Mouse (Mus musculus): ENCODE results near the gene Hsd17b11. TPM values are rescaled to one million over a fixed set of nuclear protein-coding genes. Genes with fewer than 3 reads are reported as not detected.
"Not testable (repeated sequence)": the region's sequence is repeated elsewhere in the genome, so short reads cannot be mapped to it uniquely, and the experiment has no call there.

Hsd17b11 gene
- polyA plus RNA-seq, 1 experiment from 2014 or later = 6.5 TPM

DNA sequence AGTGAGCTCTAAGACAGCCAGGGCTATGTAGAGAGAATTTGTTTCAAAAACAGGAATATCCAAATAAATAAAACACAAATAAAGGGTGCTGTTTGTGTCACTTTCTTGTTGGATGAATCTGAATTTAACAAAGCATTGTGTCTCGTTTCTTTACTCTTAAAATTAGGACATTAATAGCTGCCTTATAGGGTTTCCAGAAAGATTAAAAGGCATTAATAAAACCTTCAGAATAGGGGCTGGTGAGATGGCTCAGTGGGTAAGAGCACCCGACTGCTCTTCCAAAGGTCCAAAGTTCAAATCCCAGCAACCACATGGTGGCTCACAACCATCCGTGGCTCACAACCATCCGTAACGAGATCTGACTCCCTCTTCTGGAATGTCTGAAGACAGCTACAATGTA lies 2.5 kb upstream of the Hsd17b11 start:
- not testable (repeated sequence) for H3K4me3 ChIP-seq (ENCODE audit: low read depth, low read length); ATAC-seq (replicated peaks; ENCODE audit: low FRiP score, low TSS enrichment, low read depth); H3K4me2 ChIP-seq (ENCODE audit: low read length); H3K9me3 ChIP-seq (ENCODE audit: control insufficient read depth, low read length); H3K36me3 ChIP-seq (ENCODE audit: control insufficient read depth, insufficient read depth, low read length); H3K9ac ChIP-seq (ENCODE audit: low read length); DNase-seq (ENCODE audit: low spot score); H3K27ac ChIP-seq (ENCODE audit: low read depth); H3K27me3 ChIP-seq (replicated peaks; ENCODE audit: control insufficient read depth, insufficient read depth, low read length)
- peaks cover 25% of the 10 kb centered on the region for H3K4me1 ChIP-seq (replicated peaks; ENCODE audit: control insufficient read depth, insufficient read depth, low read length)
- WGBS = 82% methylated on average over 5 of the region's 5 CpGs

DNA sequence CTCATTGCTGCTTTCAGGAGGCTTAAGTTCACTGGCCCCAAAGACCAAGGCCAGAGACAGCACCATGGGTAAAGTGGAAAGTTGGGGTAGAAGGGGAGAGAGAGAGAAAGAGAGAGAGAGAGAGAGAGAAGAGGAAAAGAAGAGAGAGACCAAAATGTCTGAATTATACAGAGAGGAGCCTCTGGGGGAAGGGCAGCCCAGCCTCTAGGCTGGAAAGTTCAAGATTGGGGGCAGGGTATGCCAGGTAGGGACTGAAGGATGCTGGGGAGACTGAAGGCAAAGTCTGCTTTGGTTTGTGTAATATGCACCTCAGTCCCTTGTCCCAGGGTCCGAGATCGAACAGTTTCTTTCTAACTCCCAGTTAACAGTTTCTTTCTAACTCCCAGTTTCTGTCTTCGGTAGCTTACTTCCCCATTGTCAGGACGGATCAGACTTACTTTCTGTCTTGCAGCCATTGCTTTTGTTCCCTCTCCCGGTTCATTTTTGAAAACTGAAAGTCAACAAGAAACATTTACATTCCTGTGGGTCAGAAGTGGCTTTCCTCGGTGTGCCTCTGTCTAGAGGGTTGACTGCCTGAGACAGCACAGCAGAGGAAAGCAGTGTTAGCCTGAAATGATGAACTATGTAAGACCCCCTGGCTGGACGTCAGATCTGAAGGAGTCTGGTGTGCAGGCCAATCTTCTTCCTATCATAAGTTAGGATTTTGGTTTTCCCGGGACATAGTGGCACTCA lies 1.7 kb upstream of the Hsd17b11 start:
- H3K9me3 ChIP-seq (ENCODE audit: control insufficient read depth, low read length) = no peaks in the 10 kb centered on the region
- H3K4me2 ChIP-seq (ENCODE audit: low read length) = no peak overlapping the region
- H3K27ac ChIP-seq (ENCODE audit: low read depth) = no peak overlapping the region
- WGBS = 75% methylated on average over 8 of the region's 8 CpGs
- no peak for ATAC-seq (replicated peaks; ENCODE audit: low FRiP score, low TSS enrichment, low read depth)
- no peak overlapping the region for H3K9ac ChIP-seq (ENCODE audit: low read length)
- no peak for DNase-seq (ENCODE audit: low spot score)
- H3K27me3 ChIP-seq (replicated peaks; ENCODE audit: control insufficient read depth, insufficient read depth, low read length) = no peaks in the 10 kb centered on the region
- H3K4me1 ChIP-seq (replicated peaks; ENCODE audit: control insufficient read depth, insufficient read depth, low read length) = peaks cover 30% of the 10 kb centered on the region
- H3K4me3 ChIP-seq (ENCODE audit: low read depth, low read length) = no peak overlapping the region
- no peaks in the 10 kb centered on the region for H3K36me3 ChIP-seq (ENCODE audit: control insufficient read depth, insufficient read depth, low read length)

DNA sequence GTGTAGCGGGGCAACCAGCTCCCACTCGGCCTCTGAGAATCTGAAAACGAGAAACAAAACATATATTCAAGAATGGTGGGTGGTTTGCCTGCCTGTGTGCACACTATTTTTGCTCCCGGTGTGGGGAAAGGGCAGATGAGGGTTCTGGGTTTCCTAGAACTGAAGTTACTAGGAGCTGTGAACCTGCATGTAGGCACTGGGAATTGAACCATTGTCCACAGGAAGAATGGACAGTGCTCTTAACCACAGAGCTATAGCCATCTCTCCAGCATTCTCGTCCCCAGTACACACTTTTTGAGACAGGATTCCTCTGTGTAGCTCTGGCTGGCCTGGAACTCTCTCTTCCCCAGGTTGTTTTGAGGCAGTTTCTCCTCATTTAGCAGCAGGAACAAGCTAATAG lies 839 bp upstream of the Hsd17b11 start:
- ATAC-seq (replicated peaks; ENCODE audit: low FRiP score, low TSS enrichment, low read depth) (no peak), DNase-seq (ENCODE audit: low spot score) (no peak)
- Histone ChIP-seq H3K4me1 (replicated peaks; ENCODE audit: control insufficient read depth, insufficient read depth, low read length) (peaks cover 30% of the 10 kb centered on the region), H3K36me3 (ENCODE audit: control insufficient read depth, insufficient read depth, low read length) (peaks cover 6% of the 10 kb centered on the region), H3K9me3 (ENCODE audit: control insufficient read depth, low read length) (no peaks in the 10 kb centered on the region), H3K9ac (ENCODE audit: low read length) (no peak overlapping the region), H3K27me3 (replicated peaks; ENCODE audit: control insufficient read depth, insufficient read depth, low read length) (no peaks in the 10 kb centered on the region), H3K4me2 (ENCODE audit: low read length) (peak overlapping the region; percentile 72), H3K4me3 (ENCODE audit: low read depth, low read length) (peak overlapping the region; percentile 67; the same call in 1 of the 2 replicates), H3K27ac (ENCODE audit: low read depth) (peak overlapping the region; percentile 87; the same call in 1 of the 2 replicates)
- 46% methylated on average over 5 of the region's 5 CpGs for WGBS

DNA sequence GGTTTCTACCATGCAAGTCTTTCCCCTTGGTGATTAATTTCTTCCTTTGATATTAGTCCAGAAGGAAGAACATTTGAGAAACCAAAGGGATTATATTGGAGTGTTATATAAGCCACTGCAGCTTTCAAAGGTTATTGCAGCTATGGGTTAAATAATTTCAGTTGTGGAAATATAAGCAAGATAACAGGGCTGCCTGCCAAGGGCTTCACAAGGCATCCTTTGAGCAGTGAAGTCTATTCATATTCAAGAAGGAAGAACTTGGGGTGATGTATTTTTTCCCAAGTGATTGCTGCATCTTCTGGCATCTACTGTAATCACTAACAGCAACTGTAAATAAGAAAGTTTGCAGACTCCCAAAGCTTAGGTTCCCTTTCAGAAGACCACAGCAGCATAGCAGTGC lies 10.3 kb downstream of the Hsd17b11 start:
- Histone ChIP-seq H3K27me3 (replicated peaks; ENCODE audit: control insufficient read depth, insufficient read depth, low read length) (no peaks in the 10 kb centered on the region), H3K4me1 (replicated peaks; ENCODE audit: control insufficient read depth, insufficient read depth, low read length) (no peaks in the 10 kb centered on the region), H3K4me3 (ENCODE audit: low read depth, low read length) (no peak overlapping the region), H3K36me3 (ENCODE audit: control insufficient read depth, insufficient read depth, low read length) (peaks cover 23% of the 10 kb centered on the region), H3K9me3 (ENCODE audit: control insufficient read depth, low read length) (no peaks in the 10 kb centered on the region), H3K9ac (ENCODE audit: low read length) (no peak overlapping the region), H3K4me2 (ENCODE audit: low read length) (no peak overlapping the region), H3K27ac (ENCODE audit: low read depth) (no peak overlapping the region)
- DNase-seq (ENCODE audit: low spot score) = no peak
- no peak for ATAC-seq (replicated peaks; ENCODE audit: low FRiP score, low TSS enrichment, low read depth)

DNA sequence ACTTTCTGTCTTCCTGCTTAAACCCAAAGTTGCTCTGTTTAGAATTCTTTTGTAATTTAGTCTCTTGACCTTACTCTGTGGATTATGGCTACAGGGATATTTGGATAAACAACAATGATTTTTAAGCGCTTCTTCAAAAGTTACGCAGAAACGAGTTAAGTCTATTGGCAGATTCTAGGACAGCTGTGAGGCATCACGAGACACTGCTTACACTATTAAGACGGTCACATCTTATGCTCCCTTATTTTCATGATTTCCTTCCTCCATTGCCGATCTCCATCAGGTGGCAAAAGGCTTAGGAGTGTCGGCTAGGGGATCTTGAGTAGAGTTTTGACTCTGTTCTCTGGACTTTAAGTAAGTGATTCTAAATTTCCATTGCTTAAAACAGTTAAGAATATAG lies 11.5 kb downstream of the Hsd17b11 start:
- H3K4me1 ChIP-seq (replicated peaks; ENCODE audit: control insufficient read depth, insufficient read depth, low read length) = no peaks in the 10 kb centered on the region
- H3K9me3 ChIP-seq (ENCODE audit: control insufficient read depth, low read length) = no peaks in the 10 kb centered on the region
- no peak overlapping the region for H3K9ac ChIP-seq (ENCODE audit: low read length)
- no peak overlapping the region for H3K4me2 ChIP-seq (ENCODE audit: low read length)
- no peak overlapping the region for H3K27ac ChIP-seq (ENCODE audit: low read depth)
- no peak overlapping the region for H3K4me3 ChIP-seq (ENCODE audit: low read depth, low read length)
- WGBS = 61% methylated on average over 7 of the region's 7 CpGs
- peaks cover 27% of the 10 kb centered on the region for H3K36me3 ChIP-seq (ENCODE audit: control insufficient read depth, insufficient read depth, low read length)
- DNase-seq (ENCODE audit: low spot score) = no peak
- ATAC-seq (replicated peaks; ENCODE audit: low FRiP score, low TSS enrichment, low read depth) = no peak
- H3K27me3 ChIP-seq (replicated peaks; ENCODE audit: control insufficient read depth, insufficient read depth, low read length) = no peaks in the 10 kb centered on the region

DNA sequence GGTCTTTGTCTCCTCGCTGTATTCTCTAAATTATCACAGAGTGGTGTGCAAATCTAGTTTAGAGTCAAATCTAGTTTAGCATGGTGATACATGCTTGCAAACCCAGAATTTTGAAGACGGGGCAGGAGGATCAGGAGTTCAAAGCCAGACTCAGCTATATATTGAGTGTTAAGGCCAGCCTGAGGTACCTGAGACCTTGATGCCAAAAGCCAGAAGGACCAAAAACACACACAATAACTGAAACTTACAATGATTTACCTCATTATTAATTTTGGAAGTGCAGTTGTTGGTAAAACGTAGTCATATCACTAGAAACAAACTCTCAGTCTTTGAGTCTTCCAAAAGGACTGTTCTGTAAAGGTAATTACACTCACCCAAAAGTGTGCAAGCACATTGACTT lies 12.3 kb downstream of the Hsd17b11 start:
- no peaks in the 10 kb centered on the region for H3K9me3 ChIP-seq (ENCODE audit: control insufficient read depth, low read length)
- no peak overlapping the region for H3K27ac ChIP-seq (ENCODE audit: low read depth)
- H3K36me3 ChIP-seq (ENCODE audit: control insufficient read depth, insufficient read depth, low read length) = peaks cover 28% of the 10 kb centered on the region
- H3K4me2 ChIP-seq (ENCODE audit: low read length) = no peak overlapping the region
- H3K27me3 ChIP-seq (replicated peaks; ENCODE audit: control insufficient read depth, insufficient read depth, low read length) = no peaks in the 10 kb centered on the region
- H3K9ac ChIP-seq (ENCODE audit: low read length) = no peak overlapping the region
- WGBS = 92% methylated on average over 3 of the region's 3 CpGs
- no peak for DNase-seq (ENCODE audit: low spot score)
- H3K4me1 ChIP-seq (replicated peaks; ENCODE audit: control insufficient read depth, insufficient read depth, low read length) = no peaks in the 10 kb centered on the region
- no peak overlapping the region for H3K4me3 ChIP-seq (ENCODE audit: low read depth, low read length)
- ATAC-seq (replicated peaks; ENCODE audit: low FRiP score, low TSS enrichment, low read depth) = no peak

DNA sequence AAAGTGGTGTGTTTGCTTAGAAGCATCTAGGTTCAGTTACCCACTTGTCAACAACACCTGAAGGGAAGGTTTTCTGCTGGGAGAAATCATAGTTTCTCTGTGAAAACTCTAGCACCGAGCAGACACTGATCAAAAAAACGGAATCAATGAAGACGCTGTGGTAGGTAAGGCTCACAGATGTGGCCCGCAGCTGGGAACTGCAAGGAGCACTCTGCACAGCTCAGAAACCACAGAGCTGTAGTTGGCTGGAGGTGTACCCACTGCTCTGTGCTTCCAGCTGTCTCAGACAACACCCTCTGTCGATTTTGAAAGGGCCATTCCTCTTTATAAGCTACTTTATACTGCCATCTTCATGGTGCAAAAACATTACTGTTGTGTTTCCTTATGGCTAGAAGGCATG lies 13.9 kb downstream of the Hsd17b11 start:
- Histone ChIP-seq H3K9me3 (ENCODE audit: control insufficient read depth, low read length) (no peaks in the 10 kb centered on the region), H3K4me1 (replicated peaks; ENCODE audit: control insufficient read depth, insufficient read depth, low read length) (no peaks in the 10 kb centered on the region), H3K9ac (ENCODE audit: low read length) (no peak overlapping the region), H3K27me3 (replicated peaks; ENCODE audit: control insufficient read depth, insufficient read depth, low read length) (no peaks in the 10 kb centered on the region), H3K27ac (ENCODE audit: low read depth) (no peak overlapping the region), H3K4me2 (ENCODE audit: low read length) (no peak overlapping the region), H3K36me3 (ENCODE audit: control insufficient read depth, insufficient read depth, low read length) (peaks cover 28% of the 10 kb centered on the region), H3K4me3 (ENCODE audit: low read depth, low read length) (no peak overlapping the region)
- 74% methylated on average over 5 of the region's 5 CpGs for WGBS
- ATAC-seq (replicated peaks; ENCODE audit: low FRiP score, low TSS enrichment, low read depth) (no peak), DNase-seq (ENCODE audit: low spot score) (no peak)

DNA sequence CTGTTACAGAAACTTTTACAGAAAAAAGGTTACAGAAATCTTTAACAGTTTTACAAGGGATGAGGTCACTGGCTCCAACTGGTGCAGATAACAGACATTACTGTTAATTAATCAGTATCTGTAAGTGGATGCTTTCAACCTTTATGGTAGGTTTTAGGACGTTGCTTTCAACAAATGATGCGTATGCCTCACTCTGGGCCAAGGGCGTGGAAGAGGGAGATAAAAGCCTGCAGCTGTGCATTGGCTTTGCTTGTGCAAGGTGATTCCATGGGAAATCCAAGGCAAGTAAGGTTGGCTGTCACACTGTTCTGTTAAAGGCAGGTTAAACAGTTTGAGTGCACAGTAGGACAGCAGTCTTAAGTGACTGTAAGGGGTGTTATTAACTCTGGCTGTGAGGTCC lies 14.9 kb downstream of the Hsd17b11 start:
- ATAC-seq (replicated peaks; ENCODE audit: low FRiP score, low TSS enrichment, low read depth) (no peak), DNase-seq (ENCODE audit: low spot score) (no peak)
- no peak overlapping the region for H3K4me3 ChIP-seq (ENCODE audit: low read depth, low read length)
- no peak overlapping the region for H3K9ac ChIP-seq (ENCODE audit: low read length)
- H3K36me3 ChIP-seq (ENCODE audit: control insufficient read depth, insufficient read depth, low read length) = peaks cover 28% of the 10 kb centered on the region
- no peaks in the 10 kb centered on the region for H3K27me3 ChIP-seq (replicated peaks; ENCODE audit: control insufficient read depth, insufficient read depth, low read length)
- no peaks in the 10 kb centered on the region for H3K9me3 ChIP-seq (ENCODE audit: control insufficient read depth, low read length)
- 67% methylated on average over 3 of the region's 3 CpGs for WGBS
- H3K4me2 ChIP-seq (ENCODE audit: low read length) = no peak overlapping the region
- no peak overlapping the region for H3K27ac ChIP-seq (ENCODE audit: low read depth)
- no peaks in the 10 kb centered on the region for H3K4me1 ChIP-seq (replicated peaks; ENCODE audit: control insufficient read depth, insufficient read depth, low read length)

DNA sequence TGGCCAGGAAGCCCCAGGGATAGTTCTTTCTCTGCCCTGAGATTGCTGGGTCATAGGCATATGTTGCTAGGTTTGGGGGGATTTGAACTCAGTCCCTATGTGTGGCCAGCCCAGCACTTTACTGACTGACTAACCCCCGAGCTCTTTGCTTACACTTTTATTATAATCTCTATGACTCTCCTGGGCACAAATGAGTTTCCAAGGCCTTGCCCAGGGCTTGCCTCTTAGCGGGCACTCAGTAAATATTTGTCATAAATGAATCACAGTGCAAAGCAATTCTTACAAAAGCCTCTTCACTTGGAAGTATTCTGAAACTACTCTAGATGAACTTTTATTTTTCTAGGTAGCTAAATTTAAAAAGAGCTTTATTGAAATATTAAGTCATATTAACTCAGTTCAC lies 17.8 kb downstream of the Hsd17b11 start:
- no peak overlapping the region for H3K4me3 ChIP-seq (ENCODE audit: low read depth, low read length)
- 84% methylated on average over 2 of the region's 2 CpGs for WGBS
- H3K27me3 ChIP-seq (replicated peaks; ENCODE audit: control insufficient read depth, insufficient read depth, low read length) = no peaks in the 10 kb centered on the region
- H3K9me3 ChIP-seq (ENCODE audit: control insufficient read depth, low read length) = no peaks in the 10 kb centered on the region
- H3K27ac ChIP-seq (ENCODE audit: low read depth) = no peak overlapping the region
- DNase-seq (ENCODE audit: low spot score) (no peak), ATAC-seq (replicated peaks; ENCODE audit: low FRiP score, low TSS enrichment, low read depth) (no peak)
- no peak overlapping the region for H3K4me2 ChIP-seq (ENCODE audit: low read length)
- H3K36me3 ChIP-seq (ENCODE audit: control insufficient read depth, insufficient read depth, low read length) = peaks cover 23% of the 10 kb centered on the region
- no peaks in the 10 kb centered on the region for H3K4me1 ChIP-seq (replicated peaks; ENCODE audit: control insufficient read depth, insufficient read depth, low read length)
- no peak overlapping the region for H3K9ac ChIP-seq (ENCODE audit: low read length)

Data from intestine, embryonic 14.5 days (tissue).